Mouse (Mus musculus): ENCODE measurements at regions not wholly inside any gene's neighbourhood (a gene's known extent, or its start where the extent isn't known, plus 50 kb on each side); places are given as distances from the start of the nearest gene placed in this dataset.

- in situ Hi-C loops (cut with MboI; ENCODE audit: low pct_unique_long_range_greater_than_20kb in 1 of 2, low sequenced_read_pairs in 2 of 2, unreplicated experiment in 1 of 2) = no loop called here
Measured at GRCm38 (mm10) chr17:78023507-78024355, 176.3 kb upstream of the Crim1 start.

DNA sequence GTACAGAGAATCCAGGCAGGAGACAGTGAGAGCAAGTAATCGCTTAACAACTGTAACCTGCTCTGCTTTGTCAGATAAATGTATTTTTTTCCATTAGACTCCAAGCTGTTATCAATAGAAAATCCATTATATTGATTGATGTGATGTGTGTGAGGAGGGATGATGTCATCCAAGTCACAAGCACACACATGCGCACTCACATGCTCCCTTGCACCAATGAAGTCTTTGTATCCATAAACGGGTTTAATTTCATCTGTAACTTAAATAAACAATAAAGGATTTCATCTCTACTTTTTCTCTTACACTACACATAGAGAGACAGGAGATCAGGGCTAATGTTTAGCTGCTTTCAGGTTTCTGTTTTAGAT, 175.7 kb upstream of the Crim1 start:
- in situ Hi-C loops (cut with MboI; ENCODE audit: low pct_unique_long_range_greater_than_20kb in 1 of 2, low sequenced_read_pairs in 2 of 2, unreplicated experiment in 1 of 2) = no loop called here

GRCm38 (mm10) chr17:78025294-78025693, 174.8 kb upstream of the Crim1 start:
- in situ Hi-C loops (cut with MboI; ENCODE audit: low pct_unique_long_range_greater_than_20kb in 1 of 2, low sequenced_read_pairs in 2 of 2, unreplicated experiment in 1 of 2) = loop anchor here in 1 of 2 experiments (25.0 kb wide), 1 partner anchor 412 kb away; no protein-coding TSS in a partner anchor

DNA sequence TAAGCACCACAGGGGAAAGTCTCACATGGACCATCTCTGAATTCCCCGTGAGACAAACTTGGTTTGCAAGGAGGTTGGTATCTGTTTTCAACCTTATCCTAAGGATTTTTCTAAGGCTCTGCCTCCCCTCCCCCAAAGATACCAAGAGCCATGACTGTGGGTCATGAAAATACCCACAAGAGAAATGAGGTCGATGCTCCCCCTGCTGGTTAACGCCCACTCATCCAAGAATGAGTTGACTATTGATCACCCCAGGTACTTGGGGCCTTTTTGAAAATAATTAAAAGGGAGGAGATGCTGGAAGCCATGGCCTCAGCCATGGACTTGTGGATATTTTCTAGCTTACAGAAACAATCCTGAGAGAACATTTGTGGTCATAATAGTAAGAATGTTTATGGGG, 164.4 kb upstream of the Crim1 start:
- in situ Hi-C loops (cut with MboI; ENCODE audit: low pct_unique_long_range_greater_than_20kb in 1 of 2, low sequenced_read_pairs in 2 of 2, unreplicated experiment in 1 of 2) = loop anchor here in 1 of 2 experiments (25.0 kb wide), 1 partner anchor 402 kb away; no protein-coding TSS in a partner anchor

DNA sequence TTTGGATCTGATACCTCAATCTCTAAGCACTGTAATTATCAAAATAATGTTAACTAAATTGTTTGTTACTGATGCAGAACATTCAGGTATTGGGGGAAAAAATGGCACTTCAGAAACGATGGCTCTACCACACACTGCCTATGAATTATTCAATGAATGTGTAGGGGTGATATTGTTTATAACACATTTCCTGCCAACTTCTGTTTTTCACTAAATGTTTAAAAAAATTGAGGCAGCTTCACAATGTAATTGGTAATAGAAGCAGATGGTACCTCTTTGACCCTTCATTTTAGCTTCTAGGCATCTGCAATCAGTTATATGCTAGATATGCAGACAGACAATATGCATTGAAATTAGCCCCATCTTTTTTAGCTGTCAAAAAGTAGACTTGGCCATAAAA, 159.7 kb upstream of the Crim1 start:
- in situ Hi-C loops (cut with MboI; ENCODE audit: low pct_unique_long_range_greater_than_20kb in 1 of 2, low sequenced_read_pairs in 2 of 2, unreplicated experiment in 1 of 2) = loop anchor here (10.0 to 25.0 kb wide), 4 partner anchors 114 to 534 kb away; no protein-coding TSS in a partner anchor

GRCm38 (mm10) chr17:78041204-78041603, 158.8 kb upstream of the Crim1 start:
- in situ Hi-C loops (cut with MboI; ENCODE audit: low pct_unique_long_range_greater_than_20kb in 1 of 2, low sequenced_read_pairs in 2 of 2, unreplicated experiment in 1 of 2) = loop anchor here (10.0 to 25.0 kb wide), 4 partner anchors 114 to 534 kb away; no protein-coding TSS in a partner anchor

DNA sequence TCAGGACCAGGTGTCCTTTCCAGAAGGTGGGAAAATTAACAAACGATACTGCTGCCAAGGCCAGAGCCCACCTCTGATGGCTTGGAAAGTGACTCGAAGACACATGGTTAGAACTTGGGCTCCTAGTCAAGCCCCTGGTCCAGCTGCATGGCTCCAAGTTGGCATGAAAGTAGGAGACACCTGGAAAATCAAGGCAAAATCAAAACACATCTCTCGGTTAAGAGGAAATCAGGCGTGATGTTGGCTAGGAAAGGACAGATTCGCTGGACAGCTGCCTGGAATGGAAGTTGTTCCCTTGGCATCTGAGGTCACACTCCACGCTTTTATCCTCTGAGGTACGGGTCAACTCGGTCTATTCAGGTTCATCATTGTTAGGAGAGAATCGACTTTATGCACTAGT, 150.3 kb upstream of the Crim1 start:
- in situ Hi-C loops (cut with MboI; ENCODE audit: low pct_unique_long_range_greater_than_20kb in 1 of 2, low sequenced_read_pairs in 2 of 2, unreplicated experiment in 1 of 2) = loop anchor here (10.0 to 25.0 kb wide), 4 partner anchors 105 to 525 kb away; no protein-coding TSS in a partner anchor

- in situ Hi-C loops (cut with MboI; ENCODE audit: low pct_unique_long_range_greater_than_20kb in 1 of 2, low sequenced_read_pairs in 2 of 2, unreplicated experiment in 1 of 2) = no loop called here
Measured at GRCm38 (mm10) chr17:78050203-78050602, 149.8 kb upstream of the Crim1 start.

DNA sequence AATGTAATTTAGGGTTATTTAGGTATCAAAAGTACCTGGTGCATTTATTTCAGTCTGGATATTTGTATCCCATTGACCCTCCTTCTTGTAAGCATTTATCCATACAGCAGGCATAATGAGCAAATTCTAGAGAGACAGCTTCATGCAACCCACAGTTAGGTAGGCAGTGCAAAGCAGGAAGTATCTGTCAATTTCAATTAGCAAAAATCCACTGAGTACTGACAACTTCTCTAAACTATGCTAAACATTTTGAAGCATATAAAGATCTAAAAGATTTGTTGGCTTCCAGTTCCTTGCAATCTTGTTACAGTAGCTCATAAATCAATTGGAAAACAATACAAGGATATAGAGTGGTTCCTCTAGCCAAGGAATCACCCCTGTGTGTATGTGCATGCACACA, 124.2 kb upstream of the Crim1 start:
- in situ Hi-C loops (cut with MboI; ENCODE audit: low pct_unique_long_range_greater_than_20kb in 1 of 2, low sequenced_read_pairs in 2 of 2, unreplicated experiment in 1 of 2) = no loop called here

DNA sequence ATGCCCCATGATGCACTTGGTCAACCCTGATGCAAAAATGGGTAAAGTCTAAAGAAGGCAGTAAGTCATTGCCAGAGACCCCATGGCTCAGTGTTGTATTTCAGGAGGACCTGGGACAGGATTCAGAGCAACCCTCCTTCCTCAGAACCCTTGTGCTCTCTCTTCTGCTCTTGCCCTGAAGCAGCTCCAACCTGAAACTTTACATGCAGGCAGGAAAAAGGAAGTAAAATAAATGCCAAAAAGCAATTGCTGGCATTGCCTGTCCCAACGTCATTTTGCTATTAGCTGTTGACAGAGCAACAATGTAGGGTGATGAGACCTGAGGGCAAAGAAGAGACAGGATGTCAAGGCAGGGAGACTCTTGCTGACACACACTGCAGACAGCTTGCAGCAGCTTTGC, 121.7 kb upstream of the Crim1 start:
- in situ Hi-C loops (cut with MboI; ENCODE audit: low pct_unique_long_range_greater_than_20kb in 1 of 2, low sequenced_read_pairs in 2 of 2, unreplicated experiment in 1 of 2) = no loop called here

DNA sequence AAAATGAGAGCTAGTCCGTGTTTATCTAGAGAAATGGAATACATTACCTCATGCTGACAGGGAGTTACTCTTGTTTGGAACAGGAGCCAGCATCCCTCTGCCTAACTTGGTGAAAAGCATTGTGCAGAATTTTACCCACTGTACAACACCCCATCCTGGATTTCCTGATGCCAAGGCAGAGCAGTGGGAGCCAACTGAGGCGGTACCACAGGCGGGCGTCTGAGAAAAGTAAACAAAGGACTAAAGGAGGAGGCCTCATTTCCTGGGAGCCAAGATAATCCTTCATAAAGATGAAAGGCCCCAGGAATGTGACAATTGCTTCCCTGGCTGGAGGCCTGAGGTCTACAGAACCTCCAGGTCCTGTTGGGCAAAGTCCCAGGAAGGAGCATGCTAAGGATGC, 115.6 kb upstream of the Crim1 start:
- in situ Hi-C loops (cut with MboI; ENCODE audit: low pct_unique_long_range_greater_than_20kb in 1 of 2, low sequenced_read_pairs in 2 of 2, unreplicated experiment in 1 of 2) = no loop called here

- in situ Hi-C loops (cut with MboI; ENCODE audit: low pct_unique_long_range_greater_than_20kb in 1 of 2, low sequenced_read_pairs in 2 of 2, unreplicated experiment in 1 of 2) = no loop called here
Measured at GRCm38 (mm10) chr17:78086963-78087362, 113.1 kb upstream of the Crim1 start.

GRCm38 (mm10) chr17:78097699-78098098, 102.3 kb upstream of the Crim1 start:
- in situ Hi-C loops (cut with MboI; ENCODE audit: low pct_unique_long_range_greater_than_20kb in 1 of 2, low sequenced_read_pairs in 2 of 2, unreplicated experiment in 1 of 2) = no loop called here

- in situ Hi-C loops (cut with MboI; ENCODE audit: low pct_unique_long_range_greater_than_20kb in 1 of 2, low sequenced_read_pairs in 2 of 2, unreplicated experiment in 1 of 2) = no loop called here
Measured at GRCm38 (mm10) chr17:78108793-78109192, 91.3 kb upstream of the Crim1 start.

- in situ Hi-C loops (cut with MboI; ENCODE audit: low pct_unique_long_range_greater_than_20kb in 1 of 2, low sequenced_read_pairs in 2 of 2, unreplicated experiment in 1 of 2) = no loop called here
Measured at GRCm38 (mm10) chr17:78109364-78110222, 90.5 kb upstream of the Crim1 start.

GRCm38 (mm10) chr17:78132116-78132515, 67.9 kb upstream of the Crim1 start:
- in situ Hi-C loops (cut with MboI; ENCODE audit: low pct_unique_long_range_greater_than_20kb in 1 of 2, low sequenced_read_pairs in 2 of 2, unreplicated experiment in 1 of 2) = no loop called here

- in situ Hi-C loops (cut with MboI; ENCODE audit: low pct_unique_long_range_greater_than_20kb in 1 of 2, low sequenced_read_pairs in 2 of 2, unreplicated experiment in 1 of 2) = no loop called here
Measured at GRCm38 (mm10) chr17:78137986-78138385, 62.1 kb upstream of the Crim1 start.

DNA sequence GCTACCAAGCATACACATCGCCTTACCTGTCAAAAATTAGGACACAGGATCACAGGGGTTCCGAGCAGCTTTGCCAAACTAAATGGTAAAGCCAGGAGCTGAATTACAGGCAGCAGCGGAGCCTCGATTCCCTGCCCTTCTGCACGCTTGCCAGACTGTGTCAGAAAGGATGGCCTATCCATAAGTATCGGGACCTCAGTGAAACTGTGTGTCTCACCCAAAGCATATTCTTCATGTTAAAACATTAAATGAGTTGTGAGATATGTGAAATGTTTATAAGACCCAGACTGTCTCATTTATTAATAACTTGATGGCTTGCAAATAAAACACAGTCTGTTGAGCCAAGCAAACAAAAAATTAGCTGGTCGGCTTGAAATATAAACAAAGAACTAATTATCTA, 59.4 kb upstream of the Crim1 start:
- in situ Hi-C loops (cut with MboI; ENCODE audit: low pct_unique_long_range_greater_than_20kb in 1 of 2, low sequenced_read_pairs in 2 of 2, unreplicated experiment in 1 of 2) = no loop called here

DNA sequence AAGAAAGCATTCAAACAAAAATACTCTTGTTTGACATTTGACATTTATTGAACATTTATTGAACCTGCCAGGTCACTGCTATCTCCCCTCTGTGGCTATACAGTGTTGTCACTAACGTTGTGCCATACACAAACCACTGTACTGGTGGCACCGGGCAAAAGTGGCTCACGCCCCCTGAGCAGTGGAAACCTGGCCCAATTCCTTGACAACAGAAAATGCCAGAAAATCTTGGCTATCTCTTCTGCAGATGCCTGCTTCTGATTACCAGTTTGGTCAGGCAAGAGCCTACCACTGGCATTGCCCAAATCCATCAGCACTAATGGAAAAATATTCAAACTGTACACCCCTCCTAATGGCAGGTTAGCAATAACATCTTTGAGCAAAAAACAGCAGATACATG, 58.9 kb upstream of the Crim1 start:
- in situ Hi-C loops (cut with MboI; ENCODE audit: low pct_unique_long_range_greater_than_20kb in 1 of 2, low sequenced_read_pairs in 2 of 2, unreplicated experiment in 1 of 2) = no loop called here

Data from mouse embryonic stem cell (cell line).